Mouse (Mus musculus) cerebellum, adult 2 months (tissue): ENCODE results near the gene Ablim2.

Source experiments
- CTCF ChIP-seq: fragments of 200-500 bp; IDR thresholded peaks from 2 replicates; pipeline ENCODE4 v1.5.1; 2011; ENCODE audit warnings: low read depth, mild to moderate bottlenecking, control low read depth, low read length, moderate library complexity, borderline replicate concordance; ENCODE audit not compliant: insufficient read depth
- POLR2A ChIP-seq: fragments of 200-500 bp; IDR thresholded peaks from 2 replicates; pipeline ENCODE4 v1.6.1; 2011; ENCODE audit warnings: low read length, control low read depth, borderline replicate concordance; ENCODE audit not compliant: insufficient read depth

DNA sequence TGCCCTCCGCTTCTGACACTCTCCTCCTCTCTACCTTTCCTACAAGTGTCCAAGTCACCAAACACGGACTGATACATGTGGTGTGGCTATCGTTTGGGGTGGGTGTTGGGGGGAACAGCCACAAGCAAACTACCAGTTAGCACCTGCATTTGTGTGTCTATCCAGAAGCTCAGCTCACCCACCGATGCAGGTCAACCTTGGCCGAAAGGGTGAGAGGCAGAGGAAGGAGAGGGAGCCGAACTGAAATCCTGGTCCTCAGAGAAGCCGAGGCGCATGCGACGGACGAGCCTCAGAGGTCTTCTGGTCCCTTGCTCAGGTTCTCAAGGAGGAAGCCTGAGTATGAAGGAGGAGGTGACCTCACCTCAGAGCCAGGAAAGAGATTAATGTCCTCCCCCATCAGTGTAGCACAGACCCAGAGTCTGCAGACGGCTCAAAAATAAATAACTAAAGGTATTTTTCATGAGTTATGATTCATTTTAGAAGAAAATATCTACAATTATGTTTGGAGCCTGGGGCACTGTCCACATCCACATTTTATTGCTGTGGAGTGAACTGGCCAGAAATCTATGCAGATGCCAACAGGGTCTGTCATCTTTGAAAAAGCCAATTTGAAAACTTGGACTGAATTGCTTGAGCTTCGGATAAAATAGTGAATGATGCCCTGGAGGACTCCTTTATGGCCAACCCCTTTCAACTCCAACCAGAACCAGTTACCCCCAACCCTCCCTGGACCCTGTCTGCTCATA is 133.5 kb downstream of the Ablim2 start:
- TF ChIP-seq CTCF (no peak), POLR2A (no peak)
